Mouse (Mus musculus) liver, adult 2 months (tissue): ENCODE results near the gene 1700067K01Rik. TPM values are rescaled to one million over a fixed set of nuclear protein-coding genes. Genes with fewer than 3 reads are reported as not detected.

Source experiments
- DNase-seq: peaks from one replicate; pipeline ENCODE4 v3.0.0-alpha.2; 2011; ENCODE audit warnings: low read depth, low spot score; ENCODE audit errors: extremely low read depth
- H3K27ac ChIP-seq: fragments of 200-500 bp; replicated peaks from 2 replicates; pipeline ENCODE4 v1.5.1; 2012; ENCODE audit warnings: low read depth, mild to moderate bottlenecking, control low read depth, inconsistent platforms, low read length; ENCODE audit not compliant: insufficient read depth
- H3K27me3 ChIP-seq: fragments of 200-500 bp; 2 replicates; pipeline ENCODE4 v1.6.1; 2012; ENCODE audit warnings: mild to moderate bottlenecking, moderate library complexity, low read length, inconsistent platforms; ENCODE audit not compliant: control insufficient read depth, insufficient read depth
- H3K36me3 ChIP-seq: fragments of 200-500 bp; 2 replicates; pipeline ENCODE4 v1.6.1; 2012; ENCODE audit warnings: low read length, inconsistent platforms; ENCODE audit not compliant: control insufficient read depth, insufficient read depth
- H3K4me1 ChIP-seq: fragments of 200-500 bp; 2 replicates; pipeline ENCODE4 v1.6.1; 2011; ENCODE audit warnings: low read length; ENCODE audit not compliant: control insufficient read depth, insufficient read depth
- H3K4me3 ChIP-seq: fragments of 200-500 bp; 2 replicates; pipeline ENCODE4 v1.5.1; 2011; ENCODE audit warnings: low read depth, mild to moderate bottlenecking, control low read depth, low read length, moderate library complexity; ENCODE audit not compliant: insufficient read depth
- H3K79me2 ChIP-seq: fragments of 200-500 bp; 2 replicates; pipeline ENCODE4 v1.6.1; 2012; ENCODE audit warnings: inconsistent platforms, mild to moderate bottlenecking, low read length, moderate library complexity; ENCODE audit not compliant: control insufficient read depth, insufficient read depth
- H3K9ac ChIP-seq: fragments of 200-500 bp; 2 replicates; pipeline ENCODE4 v1.6.1; 2012; ENCODE audit warnings: low read depth, mild to moderate bottlenecking, control low read depth, inconsistent platforms, low read length
- CTCF ChIP-seq: fragments of 200-500 bp; IDR thresholded peaks from 2 replicates; pipeline ENCODE4 v1.5.1; 2011; ENCODE audit warnings: low read depth, low read length, control low read depth
- POLR2A ChIP-seq: fragments of 200-500 bp; IDR thresholded peaks from 2 replicates; pipeline ENCODE4 v1.6.1; 2011; ENCODE audit warnings: low read length, control low read depth; ENCODE audit not compliant: insufficient read depth; ENCODE audit errors: extremely low read depth
- WGBS: fragments of 180-500 bp; shearing (Covaris S2); methylation state at CpG from one replicate; pipeline ENCODE4 v1.1.7; 2018; 5-methylcytosine and 5-hydroxymethylcytosine counted together
- polyA plus RNA-seq: library from polyadenylated mRNA; depleted of rRNA; stranded (reverse); fragments of >200 nt; gene quantifications from 2 replicates; pipeline ENCODE4 v1.2.3, GENCODE M21; 2012
- total RNA-seq: library from RNA; depleted of rRNA; stranded (reverse); fragments of >200 nt; gene quantifications from 2 replicates; pipeline ENCODE4 v1.2.3, GENCODE M21; 2014

The 1700067K01Rik gene
- total and polyA plus RNA-seq, 2 experiments: 0.26 to 0.46 TPM

GRCm38 (mm10) chr8:84027449-84027848 is 26.1 kb downstream of the 1700067K01Rik start:
- H3K36me3 ChIP-seq: no peaks in the 10 kb centered on the region
- DNase-seq: no peak
- 27% methylated on average over 10 of the region's 10 CpGs for WGBS
- H3K27me3 ChIP-seq: peaks cover 7% of the 10 kb centered on the region
- H3K27ac ChIP-seq: no peak overlapping the region
- H3K79me2 ChIP-seq: no peaks in the 10 kb centered on the region
- H3K4me1 ChIP-seq: no peaks in the 10 kb centered on the region
- no peak overlapping the region for H3K4me3 ChIP-seq
- no peak overlapping the region for H3K9ac ChIP-seq
- no peak for TF ChIP-seq CTCF
- no peak for TF ChIP-seq POLR2A

GRCm38 (mm10) chr8:84029272-84029671 is 28.0 kb downstream of the 1700067K01Rik start:
- DNase-seq: no peak
- H3K79me2 ChIP-seq: no peaks in the 10 kb centered on the region
- H3K27ac ChIP-seq: no peak overlapping the region
- H3K27me3 ChIP-seq: peaks cover 7% of the 10 kb centered on the region
- no peak for TF ChIP-seq CTCF
- no peak for TF ChIP-seq POLR2A
- H3K4me3 ChIP-seq: no peak overlapping the region
- no peaks in the 10 kb centered on the region for H3K4me1 ChIP-seq
- H3K9ac ChIP-seq: no peak overlapping the region
- H3K36me3 ChIP-seq: no peaks in the 10 kb centered on the region
- WGBS: 86% methylated on average over 5 of the region's 5 CpGs

- Histone ChIP-seq H3K4me1 (no peaks in the 10 kb centered on the region), H3K36me3 (no peaks in the 10 kb centered on the region), H3K27me3 (peaks cover 3% of the 10 kb centered on the region; the same call in 1 of the 2 replicates), H3K9ac (no peak overlapping the region), H3K79me2 (no peaks in the 10 kb centered on the region), H3K27ac (no peak overlapping the region), H3K4me3 (no peak overlapping the region)
- DNase-seq: no peak
- WGBS: 78% methylated on average over 4 of the region's 4 CpGs
- no peak for TF ChIP-seq POLR2A
- no peak for TF ChIP-seq CTCF
Observed at GRCm38 (mm10) chr8:84032777-84033176, 31.5 kb downstream of the 1700067K01Rik start.

- no peak overlapping the region for H3K9ac ChIP-seq
- 53% methylated on average over 5 of the region's 5 CpGs for whole genome bisulfite sequencing
- peak; percentile 41 for DNase-seq
- H3K27me3 ChIP-seq: peaks cover 4% of the 10 kb centered on the region
- H3K36me3 ChIP-seq: no peaks in the 10 kb centered on the region
- no peak overlapping the region for H3K4me3 ChIP-seq
- no peaks in the 10 kb centered on the region for H3K79me2 ChIP-seq
- no peak for TF ChIP-seq CTCF
- no peak overlapping the region for H3K27ac ChIP-seq
- no peaks in the 10 kb centered on the region for H3K4me1 ChIP-seq
Observed at GRCm38 (mm10) chr8:84038015-84038414, 36.7 kb downstream of the 1700067K01Rik start.

GRCm38 (mm10) chr8:84039050-84039449 is 37.7 kb downstream of the 1700067K01Rik start:
- Histone ChIP-seq H3K4me3 (no peak overlapping the region), H3K27ac (no peak overlapping the region), H3K4me1 (no peaks in the 10 kb centered on the region), H3K9ac (no peak overlapping the region), H3K27me3 (peaks cover 4% of the 10 kb centered on the region), H3K36me3 (no peaks in the 10 kb centered on the region), H3K79me2 (no peaks in the 10 kb centered on the region)
- peak; percentile 37 for DNase-seq
- WGBS: 8% methylated on average over 5 of the region's 5 CpGs
- TF ChIP-seq POLR2A (no peak), CTCF (peak; percentile 73)

GRCm38 (mm10) chr8:84042066-84042947 is 41.0 kb downstream of the 1700067K01Rik start, which contains the start of gene Il27ra:
TSS of gene Il27ra (minus strand) at chr8:84042589.
- TF ChIP-seq POLR2A: 0 out of 2 replicates have a peak, but pooled peaks have one; percentile 24
- TF ChIP-seq CTCF: peak; percentile 84
- no peaks in the 10 kb centered on the region for H3K79me2 ChIP-seq
- WGBS: 10% methylated on average over 40 of the region's 40 CpGs
- DNase-seq: peak; percentile 25
- H3K27me3 ChIP-seq: peaks cover 6% of the 10 kb centered on the region
- no peaks in the 10 kb centered on the region for H3K4me1 ChIP-seq
- H3K4me3 ChIP-seq: peak within 1 kb of the TSS; percentile 64
- H3K9ac ChIP-seq: peak within 1 kb of the TSS; percentile 62
- H3K27ac ChIP-seq: peak within 1 kb of the TSS; percentile 27; the same call in 1 of the 2 replicates
- no peaks in the 10 kb centered on the region for H3K36me3 ChIP-seq
